ENCODE assay signal across 8 mouse cellular contexts in the genomic region with DNA sequence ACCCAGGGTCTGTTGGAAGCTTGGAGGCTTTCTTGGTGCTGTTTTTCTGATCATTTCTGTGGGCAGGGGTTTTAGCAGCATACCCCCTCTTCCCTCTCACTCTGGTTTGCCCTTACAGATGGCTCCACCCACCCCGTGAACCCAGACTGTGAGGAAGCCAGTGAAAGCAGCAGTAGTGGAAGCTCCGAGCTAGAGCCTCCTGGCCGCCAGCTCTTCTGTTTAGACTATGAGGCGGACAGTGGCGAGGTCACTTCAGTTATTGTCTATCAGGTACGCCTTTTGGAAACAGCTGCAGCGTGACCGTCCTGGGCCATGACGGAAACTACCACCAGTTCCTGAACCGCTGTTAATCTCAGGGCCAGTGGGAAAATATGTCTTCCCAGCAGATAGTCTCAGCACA. TPM values are rescaled to one million over a fixed set of nuclear protein-coding genes. Genes with fewer than 3 reads are reported as not detected.
DNase-seq lines count a peak whose midpoint lies in the region; ATAC-seq and TF ChIP-seq lines count a peak whose summit lies in the region.

No protein-coding gene starts in this region.

- no peak for TF ChIP-seq POLR2A in limb, embryonic 14.5 days (IDR thresholded peaks at IDR 0.05; ENCODE audit: borderline replicate concordance, extremely low read depth, insufficient read depth, insufficient read length)

- H3K4me1 ChIP-seq in limb, embryonic 14.5 days (ENCODE audit: control insufficient read depth, insufficient read depth, low read length), result peaks cover 35% of the 10 kb centered on the region
- H3K4me1 ChIP-seq in stomach, embryonic 15.5 days, result peaks cover 33% of the 10 kb centered on the region

- peak; percentile 31 for DNase-seq in adrenal gland, adult 2 months
- DNase-seq in adrenal gland, postnatal 10 days, result no peak
- peak; percentile 23 for DNase-seq in ovary, postnatal 36 days (ENCODE audit: low spot score)
- no peak for DNase-seq in ovary, adult 18-20 months (ENCODE audit: low spot score)
- no peak for DNase-seq in limb, embryonic 14.5 days (ENCODE audit: low spot score)
- DNase-seq in layer of hippocampus, adult 9-11 months, result no peak
- DNase-seq in spleen, postnatal 4 days (ENCODE audit: low spot score in 2 of 2), result no peak

- WGBS in limb, embryonic 14.5 days, result 90% methylated on average over 10 of the region's 10 CpGs
- WGBS in stomach, embryonic 15.5 days, result 66% methylated on average over 10 of the region's 10 CpGs

- peak overlapping the region; percentile 81; the same call in 1 of the 2 replicates for H3K4me2 ChIP-seq in limb, embryonic 14.5 days (replicated peaks; ENCODE audit: low read depth, low read length, severe bottlenecking)
- H3K4me2 ChIP-seq in stomach, embryonic 15.5 days, result peak overlapping the region; percentile 70

- H3K27ac ChIP-seq in limb, embryonic 14.5 days (replicated peaks; ENCODE audit: low read depth, low read length), result no peak overlapping the region
- no peak overlapping the region for H3K27ac ChIP-seq in stomach, embryonic 15.5 days

- H3K4me3 ChIP-seq in limb, embryonic 14.5 days (replicated peaks; ENCODE audit: low read length), result no peak overlapping the region
- peak overlapping the region; percentile 81 for H3K4me3 ChIP-seq in stomach, embryonic 15.5 days (replicated peaks)

- no peaks in the 10 kb centered on the region for H3K27me3 ChIP-seq in limb, embryonic 14.5 days (ENCODE audit: control insufficient read depth, insufficient read depth, low read length)
- no peaks in the 10 kb centered on the region for H3K27me3 ChIP-seq in stomach, embryonic 15.5 days (replicated peaks)

- ATAC-seq in limb, embryonic 14.5 days (ENCODE audit: low FRiP score, low read depth), result no peak
- ATAC-seq in stomach, embryonic 15.5 days (ENCODE audit: insufficient read depth, low FRiP score, low read depth), result no peak

- peaks cover 32% of the 10 kb centered on the region for H3K36me3 ChIP-seq in limb, embryonic 14.5 days (ENCODE audit: control insufficient read depth, insufficient read depth, low read length)
- peaks cover 11% of the 10 kb centered on the region; the same call in 1 of the 2 replicates for H3K36me3 ChIP-seq in stomach, embryonic 15.5 days

- no peak overlapping the region for H3K9ac ChIP-seq in limb, embryonic 14.5 days (ENCODE audit: low read depth, low read length, severe bottlenecking)
- H3K9ac ChIP-seq in stomach, embryonic 15.5 days, result no peak overlapping the region

- no peaks in the 10 kb centered on the region for H3K9me3 ChIP-seq in limb, embryonic 14.5 days (ENCODE audit: control insufficient read depth, low read length)
- H3K9me3 ChIP-seq in stomach, embryonic 15.5 days, result no peaks in the 10 kb centered on the region

RNA-seq across cellular contexts. Expression of a gene that starts 1.3 kb away (rescaled TPM):
- total RNA-seq in adrenal gland, adult 2 months (2021), result 10 to 100 TPM; 21.0 to 28.4 TPM
- 20.3 and 21.9 TPM in 2 replicates for polyA plus RNA-seq in adrenal gland, adult 2 months (2012; rRNA removed)
- 10 to 100 TPM; 26.6 to 29.5 TPM for total RNA-seq in adrenal gland, postnatal 10 days (2021)
- 30.6 and 31.7 TPM in 2 replicates for polyA plus RNA-seq in limb, embryonic 14.5 days (2012; rRNA removed)
- 23.0 and 23.5 TPM in 2 replicates for polyA plus RNA-seq in limb, embryonic 14.5 days (2014; fragmentation: Nextera tagmentation; extraction: Ambion mirVana)
- polyA plus RNA-seq in stomach, embryonic 15.5 days (2015; fragmentation: Nextera tagmentation; extraction: Ambion mirVana), result 25.7 and 28.2 TPM in 2 replicates

RNA-seq across cellular contexts. Expression of a gene that starts 3.4 kb away (rescaled TPM):
- 10 to 100 TPM; 31.2 to 32.4 TPM for total RNA-seq in adrenal gland, adult 2 months (2021)
- 8.5 and 10.9 TPM in 2 replicates for polyA plus RNA-seq in adrenal gland, adult 2 months (2012; rRNA removed)
- total RNA-seq in adrenal gland, postnatal 10 days (2021), result 10 to 100 TPM; 28.4 to 29.3 TPM
- polyA plus RNA-seq in limb, embryonic 14.5 days (2012; rRNA removed), result 35.8 and 39.1 TPM in 2 replicates
- 52.2 and 53.7 TPM in 2 replicates for polyA plus RNA-seq in limb, embryonic 14.5 days (2014; fragmentation: Nextera tagmentation; extraction: Ambion mirVana)
- 38.3 and 39.9 TPM in 2 replicates for polyA plus RNA-seq in stomach, embryonic 15.5 days (2015; fragmentation: Nextera tagmentation; extraction: Ambion mirVana)

RNA-seq across cellular contexts. Expression of a gene that starts 6.8 kb away (rescaled TPM):
- 10 to 100 TPM; 22.6 to 25.1 TPM for total RNA-seq in adrenal gland, adult 2 months (2021)
- 48.8 and 55.2 TPM in 2 replicates for polyA plus RNA-seq in adrenal gland, adult 2 months (2012; rRNA removed)
- 10 to 100 TPM; 27.8 to 27.9 TPM for total RNA-seq in adrenal gland, postnatal 10 days (2021)
- 32.9 and 50.5 TPM in 2 replicates for polyA plus RNA-seq in limb, embryonic 14.5 days (2012; rRNA removed)
- 16.0 and 16.1 TPM in 2 replicates for polyA plus RNA-seq in limb, embryonic 14.5 days (2014; fragmentation: Nextera tagmentation; extraction: Ambion mirVana)
- 14.8 and 15.4 TPM in 2 replicates for polyA plus RNA-seq in stomach, embryonic 15.5 days (2015; fragmentation: Nextera tagmentation; extraction: Ambion mirVana)

RNA-seq across cellular contexts. Expression of a gene that starts 18.3 kb away (rescaled TPM):
- total RNA-seq in adrenal gland, adult 2 months (2021), result 100 to 1,000 TPM; 283 to 489 TPM
- polyA plus RNA-seq in adrenal gland, adult 2 months (2012; rRNA removed), result 224 and 444 TPM in 2 replicates
- 100 to 1,000 TPM; 176 to 188 TPM for total RNA-seq in adrenal gland, postnatal 10 days (2021)
- polyA plus RNA-seq in limb, embryonic 14.5 days (2012; rRNA removed), result 65.7 and 79.5 TPM in 2 replicates
- 84.4 and 85.6 TPM in 2 replicates for polyA plus RNA-seq in limb, embryonic 14.5 days (2014; fragmentation: Nextera tagmentation; extraction: Ambion mirVana)
- 123 and 132 TPM in 2 replicates for polyA plus RNA-seq in stomach, embryonic 15.5 days (2015; fragmentation: Nextera tagmentation; extraction: Ambion mirVana)

RNA-seq across cellular contexts. Expression of a gene that starts 31.9 kb away (rescaled TPM):
- 10 to 100 TPM; 25.3 to 43.4 TPM for total RNA-seq in adrenal gland, adult 2 months (2021)
- 16.4 and 17.4 TPM in 2 replicates for polyA plus RNA-seq in adrenal gland, adult 2 months (2012; rRNA removed)
- total RNA-seq in adrenal gland, postnatal 10 days (2021), result 10 to 100 TPM; 25.2 to 46.6 TPM
- polyA plus RNA-seq in limb, embryonic 14.5 days (2012; rRNA removed), result 14.5 and 16.6 TPM in 2 replicates
- 20.8 and 24.5 TPM in 2 replicates for polyA plus RNA-seq in limb, embryonic 14.5 days (2014; fragmentation: Nextera tagmentation; extraction: Ambion mirVana)
- polyA plus RNA-seq in stomach, embryonic 15.5 days (2015; fragmentation: Nextera tagmentation; extraction: Ambion mirVana), result 23.9 and 26.8 TPM in 2 replicates

Comparison
In these comparisons a context has a peak if more than half of its experiments do, and no peak if none do; other contexts are left out.
1. DNase-seq: peak in adrenal gland, adult 2 months (single experiment) and ovary, postnatal 36 days (single experiment); none in adrenal gland, postnatal 10 days (single experiment), ovary, adult 18-20 months (single experiment), limb, embryonic 14.5 days (single experiment), layer of hippocampus, adult 9-11 months (single experiment) and spleen, postnatal 4 days (0 of 2).